Mouse (Mus musculus): ENCODE measurements around the gene Adra1b. TPM values are rescaled to one million over a fixed set of nuclear protein-coding genes. Genes with fewer than 3 reads are reported as not detected.

The Adra1b gene
- polyA plus RNA-seq, 1 experiment from 2014 or later, result 6.5 TPM

- ATAC-seq, result peak; percentile 74
These were observed 117.2 kb downstream of the Adra1b start for GRCm38 (mm10) chr11:43783772-43784171.

GRCm38 (mm10) chr11:43783106-43783505 lies 117.9 kb downstream of the Adra1b start:
- no peak overlapping the region for H3K27ac ChIP-seq (ENCODE audit: low read length)
- H3K4me1 ChIP-seq (ENCODE audit: insufficient read depth, low read depth, low read length), result no peaks in the 10 kb centered on the region
- 67% methylated on average over 5 of the region's 5 CpGs for WGBS
- H3K27me3 ChIP-seq (replicated peaks; ENCODE audit: insufficient read depth, low read length), result no peaks in the 10 kb centered on the region
- H3K4me2 ChIP-seq (replicated peaks; ENCODE audit: low read depth, low read length), result no peak overlapping the region
- H3K36me3 ChIP-seq (ENCODE audit: insufficient read depth, low read length), result no peaks in the 10 kb centered on the region
- no peak for DNase-seq (ENCODE audit: low spot score)
- no peaks in the 10 kb centered on the region for H3K9me3 ChIP-seq (ENCODE audit: low read length)
- no peak overlapping the region for H3K4me3 ChIP-seq (ENCODE audit: low read depth, low read length)
- no peak for TF ChIP-seq EP300 (IDR thresholded peaks at IDR 0.05)
- no peak for TF ChIP-seq CTCF (IDR thresholded peaks at IDR 0.05)
- no peak overlapping the region for H3K9ac ChIP-seq (replicated peaks; ENCODE audit: low read depth)
- no peak for ATAC-seq

More at GRCm38 (mm10) chr11:43783772-43784171, 117.2 kb downstream of the Adra1b start:
- Histone ChIP-seq H3K36me3 (ENCODE audit: insufficient read depth, low read length) (no peaks in the 10 kb centered on the region), H3K4me1 (ENCODE audit: insufficient read depth, low read depth, low read length) (no peaks in the 10 kb centered on the region), H3K27ac (ENCODE audit: low read length) (no peak overlapping the region), H3K9ac (replicated peaks; ENCODE audit: low read depth) (no peak overlapping the region), H3K9me3 (ENCODE audit: low read length) (no peaks in the 10 kb centered on the region), H3K4me2 (replicated peaks; ENCODE audit: low read depth, low read length) (no peak overlapping the region), H3K27me3 (replicated peaks; ENCODE audit: insufficient read depth, low read length) (no peaks in the 10 kb centered on the region), H3K4me3 (ENCODE audit: low read depth, low read length) (no peak overlapping the region)
- TF ChIP-seq CTCF (IDR thresholded peaks at IDR 0.05), result peak; percentile 90
- TF ChIP-seq EP300 (IDR thresholded peaks at IDR 0.05), result no peak
- 9% methylated on average over 2 of the region's 2 CpGs for WGBS
- peak; percentile 85 for DNase-seq (ENCODE audit: low spot score)

- 0 out of 2 replicates have a peak, but pooled peaks cover 4% of the 10 kb centered on the region for H3K4me1 ChIP-seq (ENCODE audit: insufficient read depth, low read depth, low read length)
- no peak overlapping the region for H3K4me3 ChIP-seq (ENCODE audit: low read depth, low read length)
- H3K27ac ChIP-seq (ENCODE audit: low read length), result no peak overlapping the region
- H3K36me3 ChIP-seq (ENCODE audit: insufficient read depth, low read length), result no peaks in the 10 kb centered on the region
- peaks cover 4% of the 10 kb centered on the region; the same call in 1 of the 2 replicates for H3K27me3 ChIP-seq (replicated peaks; ENCODE audit: insufficient read depth, low read length)
- no peak for TF ChIP-seq CTCF (IDR thresholded peaks at IDR 0.05)
- TF ChIP-seq EP300 (IDR thresholded peaks at IDR 0.05), result no peak
- no peak overlapping the region for H3K4me2 ChIP-seq (replicated peaks; ENCODE audit: low read depth, low read length)
- 52% methylated on average over 5 of the region's 5 CpGs for WGBS
- ATAC-seq (no peak), DNase-seq (ENCODE audit: low spot score) (peak; percentile 41)
- no peaks in the 10 kb centered on the region for H3K9me3 ChIP-seq (ENCODE audit: low read length)
- H3K9ac ChIP-seq (replicated peaks; ENCODE audit: low read depth), result no peak overlapping the region
These were observed 121.5 kb downstream of the Adra1b start for GRCm38 (mm10) chr11:43779551-43779950.

GRCm38 (mm10) chr11:43776324-43776694 lies 124.7 kb downstream of the Adra1b start:
- Histone ChIP-seq H3K9ac (replicated peaks; ENCODE audit: low read depth) (0 out of 2 replicates have a peak overlapping the region, but pooled peaks have one; percentile 20), H3K9me3 (ENCODE audit: low read length) (no peaks in the 10 kb centered on the region), H3K4me3 (ENCODE audit: low read depth, low read length) (peak overlapping the region; percentile 38), H3K4me1 (ENCODE audit: insufficient read depth, low read depth, low read length) (0 out of 2 replicates have a peak, but pooled peaks cover 4% of the 10 kb centered on the region), H3K27me3 (replicated peaks; ENCODE audit: insufficient read depth, low read length) (peaks cover 4% of the 10 kb centered on the region; the same call in 1 of the 2 replicates), H3K36me3 (ENCODE audit: insufficient read depth, low read length) (no peaks in the 10 kb centered on the region), H3K27ac (ENCODE audit: low read length) (peak overlapping the region; percentile 74), H3K4me2 (replicated peaks; ENCODE audit: low read depth, low read length) (peak overlapping the region; percentile 68)
- TF ChIP-seq EP300 (IDR thresholded peaks at IDR 0.05) (no peak), CTCF (IDR thresholded peaks at IDR 0.05) (no peak)
- peak; percentile 15 for DNase-seq (ENCODE audit: low spot score)
- no peak for ATAC-seq
- 23% methylated on average over 8 of the region's 8 CpGs for WGBS

GRCm38 (mm10) chr11:43775469-43776323 lies 125.3 kb downstream of the Adra1b start:
- Histone ChIP-seq H3K27ac (ENCODE audit: low read length) (peak overlapping the region; percentile 74), H3K27me3 (replicated peaks; ENCODE audit: insufficient read depth, low read length) (peaks cover 4% of the 10 kb centered on the region; the same call in 1 of the 2 replicates), H3K9ac (replicated peaks; ENCODE audit: low read depth) (0 out of 2 replicates have a peak overlapping the region, but pooled peaks have one; percentile 20), H3K9me3 (ENCODE audit: low read length) (no peaks in the 10 kb centered on the region), H3K4me2 (replicated peaks; ENCODE audit: low read depth, low read length) (peak overlapping the region; percentile 68), H3K4me3 (ENCODE audit: low read depth, low read length) (peak overlapping the region; percentile 38), H3K4me1 (ENCODE audit: insufficient read depth, low read depth, low read length) (0 out of 2 replicates have a peak, but pooled peaks cover 4% of the 10 kb centered on the region), H3K36me3 (ENCODE audit: insufficient read depth, low read length) (no peaks in the 10 kb centered on the region)
- WGBS, result 16% methylated on average over 62 of the region's 63 CpGs
- no peak for DNase-seq (ENCODE audit: low spot score)
- ATAC-seq, result 0 out of 2 replicates have a peak, but pooled peaks have one; percentile 16
- TF ChIP-seq CTCF (IDR thresholded peaks at IDR 0.05) (no peak; the same call in 1 of the 2 replicates), EP300 (IDR thresholded peaks at IDR 0.05) (no peak)

GRCm38 (mm10) chr11:43773725-43774124 lies 127.3 kb downstream of the Adra1b start:
- Histone ChIP-seq H3K4me2 (replicated peaks; ENCODE audit: low read depth, low read length) (no peak overlapping the region; the same call in 1 of the 2 replicates), H3K27ac (ENCODE audit: low read length) (peak overlapping the region; percentile 76), H3K36me3 (ENCODE audit: insufficient read depth, low read length) (no peaks in the 10 kb centered on the region), H3K9me3 (ENCODE audit: low read length) (no peaks in the 10 kb centered on the region), H3K4me1 (ENCODE audit: insufficient read depth, low read depth, low read length) (0 out of 2 replicates have a peak, but pooled peaks cover 4% of the 10 kb centered on the region), H3K9ac (replicated peaks; ENCODE audit: low read depth) (no peak overlapping the region), H3K4me3 (ENCODE audit: low read depth, low read length) (no peak overlapping the region), H3K27me3 (replicated peaks; ENCODE audit: insufficient read depth, low read length) (peaks cover 4% of the 10 kb centered on the region; the same call in 1 of the 2 replicates)
- DNase-seq (ENCODE audit: low spot score), result peak; percentile 89
- TF ChIP-seq EP300 (IDR thresholded peaks at IDR 0.05) (peak; percentile 76), CTCF (IDR thresholded peaks at IDR 0.05) (no peak)
- 8% methylated on average over 5 of the region's 5 CpGs for WGBS
- peak; percentile 93 for ATAC-seq

Measured in lung, postnatal 0 days (tissue).